Mouse (Mus musculus) thymus, postnatal 25 days (tissue): Measurements from ENCODE around the gene Mbd6.
A peak's percentile ranks its signal among the peaks of the same experiment; 100 is the strongest.

Experiments
- DNase-seq: peaks from one replicate; pipeline ENCODE4 v3.0.0; 2022

Gene Mbd6

DNA sequence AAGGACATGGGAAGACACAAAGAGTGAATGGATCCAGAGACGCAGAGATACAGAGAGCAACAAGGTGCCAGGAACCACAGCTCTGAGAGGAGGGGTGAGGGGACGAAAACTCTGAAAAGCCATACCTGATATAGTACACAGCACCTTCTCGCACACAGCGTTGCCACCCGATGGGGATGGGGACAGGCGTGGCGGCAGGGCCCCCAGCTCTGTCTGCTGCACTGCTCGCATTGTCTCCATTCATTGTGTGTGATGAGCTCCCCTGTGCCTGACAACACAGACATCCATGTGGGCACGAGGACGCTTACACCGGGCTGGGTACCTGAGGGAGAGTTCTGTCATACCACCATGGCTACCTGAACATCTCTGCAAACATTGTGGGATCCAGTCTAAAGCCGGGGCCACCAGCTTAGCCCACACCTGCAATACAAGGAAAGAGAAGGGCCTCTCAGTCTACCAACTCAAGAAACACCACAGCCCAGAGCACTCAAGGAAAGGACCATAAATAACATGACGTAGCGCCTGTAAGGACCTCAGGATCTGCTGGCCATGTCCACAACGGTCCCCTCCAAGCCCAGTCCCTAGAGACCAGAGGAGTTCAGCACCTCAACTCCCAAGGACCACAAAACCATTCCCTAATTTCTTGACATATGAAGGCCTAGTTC lies 1.4 kb downstream of the Mbd6 start:
- no peak for DNase-seq

DNA sequence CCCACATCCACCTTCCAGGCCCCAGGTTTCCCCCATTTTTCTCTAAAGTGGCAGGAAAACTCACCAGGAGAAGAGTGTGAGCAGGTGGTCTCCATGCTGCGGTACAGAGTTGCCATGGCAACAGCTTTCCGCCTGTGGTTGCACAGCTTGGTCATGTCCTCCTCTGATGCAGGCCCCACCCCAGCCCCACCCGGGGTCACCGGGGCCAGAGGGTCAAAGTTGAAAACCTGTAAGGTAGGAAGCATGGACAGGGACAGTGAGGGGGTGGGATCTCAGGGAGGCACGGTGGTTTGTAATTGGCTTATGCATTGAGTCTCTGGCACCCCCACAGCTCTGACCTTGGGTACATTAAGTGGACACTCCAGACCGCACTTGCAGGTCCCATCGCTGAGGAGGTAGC lies 2.1 kb downstream of the Mbd6 start:
- DNase-seq: no peak

DNA sequence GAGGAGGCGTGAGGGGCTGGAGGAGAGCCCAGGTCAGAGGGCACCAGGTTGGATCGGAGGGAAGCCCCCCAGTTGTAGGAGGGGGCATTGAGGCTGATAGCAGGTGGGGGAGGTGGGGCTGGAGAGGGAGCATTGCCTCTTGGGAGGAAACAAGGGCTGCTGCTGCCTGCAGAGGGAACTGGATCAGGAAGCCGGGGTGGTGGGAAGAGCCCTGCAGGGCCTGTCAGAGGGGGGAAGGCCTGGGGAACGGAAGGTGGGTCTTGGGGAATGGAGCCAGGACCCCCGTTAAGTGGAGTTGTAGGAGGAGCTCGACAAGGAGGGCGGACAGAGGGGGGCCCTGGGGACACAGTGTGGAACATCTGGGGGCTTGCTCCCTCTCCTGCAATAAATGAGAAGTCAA lies 2.6 kb downstream of the Mbd6 start:
- no peak for DNase-seq

DNA sequence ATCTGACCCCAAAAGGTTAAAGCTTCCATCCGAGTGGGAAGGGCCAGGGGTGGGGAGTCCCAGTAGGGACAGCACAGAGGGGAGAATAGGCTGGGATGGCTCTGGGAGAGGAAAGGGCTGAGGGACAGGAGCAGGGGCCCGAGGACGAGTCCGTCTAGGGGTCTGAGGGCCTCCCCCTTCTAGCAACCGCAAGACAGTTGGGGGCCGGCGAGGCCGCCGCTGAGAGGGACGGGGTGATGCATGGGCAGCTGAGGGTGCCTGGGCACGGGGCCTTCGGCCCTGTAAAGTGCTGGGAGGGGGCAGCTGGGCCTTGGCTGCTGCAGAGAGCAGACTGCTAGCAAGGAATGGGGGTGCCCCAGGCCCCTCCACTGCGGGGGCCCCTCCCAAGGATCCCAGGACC lies 3.2 kb downstream of the Mbd6 start:
- DNase-seq: no peak

DNA sequence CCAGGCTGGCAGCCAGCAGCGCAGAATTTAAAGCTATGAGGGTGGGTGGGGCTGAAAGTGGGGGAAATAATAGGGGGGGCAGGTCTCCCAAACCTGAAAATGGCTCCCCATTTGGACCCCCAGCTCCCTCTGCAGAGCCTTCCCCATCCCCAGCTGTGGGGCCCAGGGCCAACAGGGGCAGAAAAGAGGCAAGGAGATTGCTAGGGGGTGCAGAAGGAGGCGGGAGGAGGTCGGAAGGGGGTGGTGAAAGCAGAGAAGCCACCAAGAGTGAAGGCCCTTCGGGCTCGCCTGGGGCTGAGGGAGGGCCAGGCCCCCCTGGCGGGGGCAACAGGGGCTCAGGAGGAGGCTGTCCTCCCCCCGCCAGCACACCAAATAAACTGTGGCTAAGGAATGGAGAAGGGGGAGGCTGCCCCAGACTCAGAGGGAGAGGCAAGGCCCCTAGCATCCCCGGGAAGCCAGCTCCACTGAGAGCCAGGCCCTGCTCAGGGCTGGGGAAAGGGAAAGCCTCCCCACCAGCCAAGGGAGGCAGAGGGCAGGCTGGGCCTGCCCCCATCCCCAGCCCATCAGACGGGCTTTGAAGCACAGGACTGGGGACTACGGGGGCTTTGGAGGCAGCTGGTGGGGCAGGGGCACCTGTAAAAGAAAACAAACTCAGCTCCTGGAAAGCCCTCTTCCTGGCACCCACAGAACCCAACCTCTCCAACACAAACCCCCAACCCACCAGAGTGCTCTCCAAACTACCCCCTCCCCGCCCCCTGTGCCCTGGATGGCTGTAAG lies 3.9 kb downstream of the Mbd6 start:
- DNase-seq: no peak

DNA sequence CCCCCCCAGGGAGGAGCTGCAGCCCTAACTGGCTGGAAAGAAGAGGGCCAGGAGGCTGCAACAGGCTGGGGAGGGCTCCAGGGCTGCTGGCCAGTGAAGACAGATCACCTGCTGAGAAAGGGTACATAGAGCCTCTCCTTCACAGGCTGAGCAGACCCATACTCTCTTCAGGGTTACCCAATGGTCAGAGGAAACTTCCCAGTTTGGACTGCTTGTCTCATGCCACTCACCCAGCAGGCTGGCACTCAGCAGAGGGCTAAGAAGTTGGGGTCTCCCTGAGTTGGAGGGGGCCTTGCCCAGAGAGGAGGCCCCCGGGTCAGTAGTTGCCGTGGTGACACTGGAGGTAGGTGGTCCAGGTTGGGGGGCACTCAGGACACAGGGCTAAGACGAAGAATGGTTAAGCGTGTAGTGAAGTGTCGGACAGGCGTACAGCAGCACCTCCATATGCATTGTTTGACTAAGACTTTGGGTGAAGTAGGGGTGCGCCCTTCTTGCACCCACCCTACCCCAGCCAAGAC lies 4.7 kb downstream of the Mbd6 start:
- no peak for DNase-seq

DNA sequence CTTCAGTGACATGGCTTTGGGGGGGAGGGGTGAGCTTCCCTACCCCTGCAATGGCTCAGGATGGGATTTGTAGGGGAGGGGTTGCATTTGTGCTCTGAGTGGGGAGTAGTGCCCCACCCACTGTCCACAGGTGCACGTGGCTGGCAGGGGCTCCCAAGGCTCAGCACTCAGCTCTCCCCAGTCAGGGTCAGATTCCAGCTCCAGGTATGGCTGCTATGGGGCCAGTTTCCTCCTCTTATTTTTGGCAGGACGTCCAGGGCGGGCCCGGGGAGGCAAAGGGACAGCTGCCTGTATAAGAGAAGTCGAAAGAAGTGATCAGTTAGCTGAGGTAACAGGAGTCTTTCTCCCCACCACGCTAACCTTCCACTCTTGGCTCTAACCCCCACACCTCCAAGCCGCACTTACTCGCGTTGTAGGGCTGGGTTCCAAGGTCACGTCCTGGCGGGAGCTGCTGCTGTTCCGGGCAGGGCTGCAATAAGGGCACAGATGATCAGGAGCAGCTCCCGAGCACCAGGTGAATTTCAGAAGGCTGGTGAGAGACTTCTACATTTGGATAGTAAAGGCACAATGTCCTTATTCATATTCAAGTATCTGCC lies 6.1 kb downstream of the Mbd6 start:
- no peak for DNase-seq

DNA sequence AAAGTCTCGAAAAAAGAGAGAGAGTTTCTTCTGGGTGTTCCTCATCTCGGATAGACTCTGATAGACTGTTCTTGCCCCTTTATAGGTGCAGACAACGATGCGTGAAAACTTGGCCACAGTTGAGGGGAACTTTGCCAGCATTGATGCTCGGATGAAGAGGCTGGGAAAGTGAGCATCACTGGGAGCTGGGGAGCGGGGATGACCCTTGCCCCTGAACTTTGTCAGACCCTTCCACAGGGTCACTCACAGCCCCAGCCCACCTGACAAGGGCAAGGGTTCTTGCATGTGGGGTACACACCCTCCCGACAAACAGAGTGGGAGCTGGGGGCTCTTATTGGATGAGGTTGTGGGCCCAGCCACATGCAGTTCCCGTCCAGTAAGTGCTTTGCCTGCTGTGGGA lies 7.5 kb downstream of the Mbd6 start:
- DNase-seq: no peak

DNA sequence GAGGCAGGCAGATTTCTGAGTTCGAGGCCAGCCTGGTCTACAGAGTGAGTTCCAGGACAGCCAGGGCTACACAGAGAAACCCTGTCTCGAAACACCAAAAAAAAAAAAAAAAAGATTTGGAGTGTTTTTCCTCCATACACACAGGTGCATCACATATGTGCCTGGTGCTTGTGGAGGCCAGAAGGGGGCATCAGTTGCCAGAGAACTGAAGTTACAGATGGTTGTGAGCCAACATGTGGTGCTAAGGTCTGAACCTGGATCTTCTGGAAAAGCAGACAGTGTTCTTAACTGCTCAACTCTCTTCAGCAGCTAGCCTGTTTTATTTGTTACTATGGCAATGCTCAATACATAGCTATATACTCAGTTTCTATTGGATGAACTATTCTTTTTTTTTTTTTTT lies 9.1 kb downstream of the Mbd6 start:
- DNase-seq: no peak

DNA sequence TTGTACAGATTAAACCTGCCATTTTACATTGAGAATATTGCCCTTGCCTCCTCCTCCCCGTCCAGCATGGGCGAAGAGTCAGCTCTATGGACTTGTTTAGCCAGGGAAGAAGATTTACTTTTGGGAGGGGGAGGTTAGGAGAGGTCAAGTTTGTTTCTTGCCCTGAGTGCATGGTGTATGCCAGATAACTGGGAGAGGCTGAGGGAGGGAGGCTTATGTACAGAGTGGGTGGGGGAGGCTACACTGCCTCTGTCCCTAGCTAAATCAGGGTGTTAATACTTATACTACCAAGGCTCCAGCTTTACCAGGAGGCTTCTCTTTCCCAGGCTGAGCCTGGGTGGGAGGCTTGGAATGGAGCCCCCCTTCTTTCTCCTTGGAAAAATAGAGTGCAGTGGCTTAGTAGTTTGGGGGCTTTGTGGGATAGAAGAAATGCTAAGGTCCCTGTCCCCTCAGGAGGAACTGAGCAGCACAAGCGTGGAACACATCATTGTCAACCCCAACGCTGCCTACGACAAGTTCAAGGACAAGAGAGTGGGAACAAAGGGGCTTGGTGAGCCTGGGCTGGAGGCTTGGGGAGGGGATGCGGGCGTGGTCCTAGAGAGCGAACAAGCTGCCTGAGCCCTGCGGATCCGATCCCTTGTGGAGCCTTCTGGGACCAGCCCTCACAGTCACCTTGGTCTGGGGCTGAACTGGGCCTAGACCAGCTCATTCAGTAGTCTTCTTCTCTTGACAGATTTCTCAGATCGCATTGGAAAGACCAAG lies 14.4 kb downstream of the Mbd6 start:
- DNase-seq: no peak

DNA sequence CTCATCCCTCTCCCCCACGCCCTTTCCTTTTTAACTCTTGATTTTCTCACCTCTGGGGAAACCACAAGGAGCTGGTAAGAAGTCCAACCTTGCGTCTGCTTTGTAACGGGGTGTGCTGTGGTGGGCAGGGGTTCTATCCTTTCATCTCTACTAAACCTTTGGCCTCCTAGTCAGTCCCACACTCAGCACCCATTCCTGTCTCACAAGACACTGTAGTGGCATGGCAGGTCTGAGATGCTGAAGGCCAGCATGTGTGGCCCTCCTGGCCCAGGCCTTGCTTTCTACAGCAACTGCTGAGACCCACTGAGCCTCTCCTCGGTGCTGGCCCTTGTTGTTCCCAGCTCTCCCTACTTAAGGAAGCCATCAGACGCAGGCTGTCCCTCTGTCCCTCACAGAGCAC lies 16.4 kb downstream of the Mbd6 start:
- no peak for DNase-seq

DNA sequence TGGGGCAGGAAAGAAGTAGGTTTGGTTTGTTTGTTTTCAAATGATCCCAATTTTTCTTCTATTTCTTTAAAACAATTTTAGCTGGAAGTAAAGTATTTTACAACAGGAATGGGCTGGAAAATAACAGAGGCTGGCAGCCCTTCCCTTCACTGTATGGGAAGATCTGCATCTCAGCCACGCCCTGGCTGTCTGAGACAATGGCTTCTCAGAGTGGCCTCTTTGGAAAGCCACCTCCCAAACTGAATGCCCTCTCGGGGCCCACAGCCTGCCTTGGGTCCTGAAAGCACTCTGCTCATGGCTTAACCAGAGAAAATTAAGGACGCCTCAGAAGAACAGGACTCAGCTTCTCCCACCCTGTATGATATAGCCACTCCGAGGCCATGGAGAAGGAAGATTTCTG lies 18.9 kb downstream of the Mbd6 start:
- DNase-seq: no peak

DNA sequence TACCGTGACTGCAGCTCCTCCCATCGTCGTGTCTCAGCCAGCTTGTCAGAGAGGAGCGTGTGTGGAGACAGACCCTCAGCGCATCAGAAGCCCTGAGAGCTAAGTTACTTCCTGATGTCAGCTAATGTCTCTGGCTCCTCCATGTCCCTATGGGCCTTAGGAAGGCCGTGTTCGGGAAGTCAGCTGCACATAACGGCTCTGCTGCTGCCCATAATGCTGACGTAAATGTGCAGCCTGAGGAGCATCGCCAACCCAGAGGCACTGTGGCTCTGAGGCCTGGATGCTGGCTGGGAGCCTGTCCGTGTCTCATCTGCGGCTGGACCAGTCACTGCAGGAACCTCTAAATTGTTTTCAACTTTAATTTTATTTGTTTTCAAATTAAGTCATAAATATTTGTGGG lies 19.8 kb downstream of the Mbd6 start:
- DNase-seq: no peak

DNA sequence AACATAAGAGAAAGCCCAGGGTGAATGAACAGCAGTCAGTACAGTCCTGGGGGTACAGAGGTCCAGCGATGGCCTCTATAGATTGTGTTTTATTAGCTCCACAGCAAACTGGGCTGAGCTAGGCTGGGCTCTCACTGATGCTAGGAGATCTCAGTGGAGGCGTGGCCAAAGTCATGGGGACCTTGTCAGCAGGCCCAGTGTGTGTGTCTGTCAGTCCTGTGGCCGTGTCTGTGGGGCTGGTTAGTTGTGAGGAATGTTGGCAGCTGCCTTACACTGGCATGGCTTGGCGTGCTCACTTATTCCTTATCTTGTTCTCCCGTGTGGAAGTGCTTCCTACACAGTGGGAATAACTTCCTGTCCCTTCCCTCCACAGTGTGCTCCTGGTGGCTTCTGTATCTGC lies 20.4 kb downstream of the Mbd6 start:
- DNase-seq: no peak

DNA sequence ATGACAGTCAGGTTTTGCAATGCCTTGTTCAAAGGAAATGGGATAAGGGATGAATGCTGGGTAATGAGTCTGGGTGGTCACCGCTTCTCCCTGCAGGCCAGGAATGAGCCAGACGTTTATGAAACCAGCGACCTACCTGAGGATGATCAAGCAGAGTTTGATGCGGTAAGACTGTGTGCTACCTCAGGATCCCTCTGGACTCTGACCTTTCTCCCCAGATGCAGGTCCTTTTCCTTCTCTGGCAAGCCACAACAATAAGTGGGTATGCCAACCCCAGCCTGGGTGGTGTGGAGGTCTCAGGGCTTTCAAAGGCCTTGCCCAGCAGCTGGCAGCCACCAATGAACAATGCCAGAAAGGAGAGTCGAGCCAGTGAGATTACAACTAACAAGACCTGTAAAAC lies 21.5 kb downstream of the Mbd6 start:
- DNase-seq: no peak

DNA sequence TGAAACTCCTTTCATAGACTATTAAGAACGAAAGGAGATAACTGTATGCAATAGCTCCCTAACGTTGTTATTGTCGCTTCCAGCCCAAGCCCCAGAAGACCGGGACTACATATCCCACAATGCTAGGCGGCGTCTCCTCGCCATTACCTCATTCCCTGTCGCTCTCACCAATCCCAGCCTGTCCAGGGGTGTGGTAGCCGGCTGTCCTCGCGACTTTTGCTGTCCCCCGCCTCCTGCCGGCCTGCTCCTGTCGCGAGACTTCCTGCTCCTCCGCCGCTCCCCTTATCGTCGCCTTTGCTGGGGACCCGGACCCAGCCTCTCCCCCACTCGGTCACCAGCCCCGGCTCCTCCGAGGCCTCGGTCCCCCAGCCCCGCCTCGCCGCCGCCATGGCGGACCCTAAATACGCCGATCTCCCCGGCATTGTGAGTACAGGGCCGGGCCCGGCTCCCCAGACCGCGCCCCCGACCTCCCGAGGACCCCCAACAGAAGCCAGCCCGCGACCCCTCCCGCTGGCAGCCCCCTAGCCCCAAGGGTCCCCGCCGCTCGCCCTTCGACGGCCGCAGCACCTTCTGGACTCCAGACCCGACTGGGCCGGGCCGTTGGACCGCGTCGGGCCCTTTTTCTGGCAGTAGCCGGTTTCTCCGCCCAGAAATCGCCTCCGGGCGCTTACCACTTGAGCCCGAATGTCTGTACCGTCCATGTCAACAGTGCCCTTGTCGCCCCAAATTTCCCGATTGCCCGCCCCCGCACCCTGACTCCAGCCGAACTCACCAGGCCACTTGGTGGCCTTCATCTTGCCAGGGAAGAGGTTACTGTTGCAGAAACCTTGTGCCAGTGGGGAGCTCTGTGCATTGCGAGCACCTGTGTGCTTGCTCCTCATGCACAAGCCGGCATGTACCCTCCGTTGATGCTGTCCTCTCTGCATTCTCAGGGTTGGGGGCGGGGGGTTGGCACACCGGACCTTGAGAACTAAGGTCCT lies 22.4 kb downstream of the Mbd6 start, which contains the start of gene Dctn2:
Dctn2 (plus strand) TSS at position 257 of the 980 bp plus-strand sequence.
- DNase-seq: peak; percentile 89

DNA sequence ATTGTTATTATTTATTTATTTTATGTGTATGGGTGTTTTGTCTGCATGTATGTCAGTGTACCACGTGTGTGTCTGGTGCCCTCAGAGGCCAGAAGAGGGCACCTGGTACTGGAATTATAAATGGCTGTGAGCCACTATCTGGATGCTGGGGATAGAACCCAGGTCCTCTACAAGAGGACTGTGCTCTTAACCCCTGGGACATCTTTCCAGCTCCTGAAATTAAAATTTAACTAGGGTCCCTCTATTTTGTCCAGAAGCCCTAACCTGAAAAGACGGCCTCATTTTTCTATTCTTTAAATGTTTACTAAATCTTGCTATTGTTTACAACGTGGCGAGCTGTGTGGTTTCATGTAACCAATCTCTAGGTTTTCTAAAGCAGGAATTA lies 23.1 kb downstream of the Mbd6 start:
- no peak for DNase-seq

DNA sequence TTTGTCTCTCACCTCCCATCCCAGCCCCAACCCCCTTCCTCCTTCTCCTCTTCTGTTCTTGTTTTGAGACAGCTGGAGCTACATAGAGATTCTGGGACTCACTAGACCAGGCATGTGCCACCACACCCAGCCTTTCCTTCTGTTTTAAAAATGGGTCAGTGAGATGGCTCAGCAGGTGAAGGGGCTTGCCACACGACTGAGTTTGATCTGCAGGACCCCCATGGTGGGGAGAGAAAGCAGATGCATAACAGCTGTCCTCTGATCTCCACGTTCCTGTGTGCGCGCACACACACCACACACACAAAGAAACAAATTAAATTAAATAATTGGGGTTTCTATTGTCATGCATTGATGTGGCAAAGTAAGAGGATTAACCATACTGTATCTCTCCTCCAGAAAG lies 23.8 kb downstream of the Mbd6 start:
- DNase-seq: no peak

DNA sequence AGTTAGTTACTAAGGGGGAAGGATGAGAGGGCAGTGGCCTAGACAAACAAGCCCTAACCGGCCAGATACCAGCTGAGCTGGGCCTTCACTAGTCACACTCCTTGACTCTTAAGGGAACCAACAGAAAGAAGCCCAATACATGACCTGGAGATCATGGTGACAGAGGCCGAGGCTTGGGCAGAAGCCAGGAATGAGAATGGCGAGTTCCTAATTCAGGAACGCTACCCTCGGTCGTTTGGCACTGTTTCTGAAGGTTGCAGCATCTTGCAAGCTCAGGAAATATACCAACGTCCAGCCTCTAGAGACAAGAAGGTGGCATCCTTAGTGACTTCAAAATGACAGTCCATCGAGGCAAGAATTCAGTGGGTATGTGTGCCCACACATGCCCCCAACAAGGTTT lies 24.5 kb downstream of the Mbd6 start:
- DNase-seq: no peak

DNA sequence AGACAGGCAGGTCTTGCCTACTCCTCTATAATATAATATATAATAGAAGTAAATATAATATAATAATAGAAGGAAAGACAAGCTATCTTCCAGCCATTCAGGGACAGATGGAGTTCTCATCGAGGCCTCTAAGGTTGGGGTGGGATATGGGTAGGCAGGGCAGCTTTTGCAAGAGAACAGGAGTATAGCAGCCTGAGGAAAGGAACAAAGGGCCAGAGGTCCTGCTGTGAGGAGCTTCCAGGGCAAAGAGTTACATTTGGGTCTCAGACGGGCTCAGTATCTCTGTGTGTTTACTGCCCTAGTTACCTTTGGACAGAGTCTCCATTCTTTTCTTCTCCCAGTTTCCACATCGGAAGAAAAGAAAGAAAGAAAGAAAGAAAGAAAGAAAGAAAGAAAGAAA lies 25.2 kb downstream of the Mbd6 start:
- DNase-seq: no peak

DNA sequence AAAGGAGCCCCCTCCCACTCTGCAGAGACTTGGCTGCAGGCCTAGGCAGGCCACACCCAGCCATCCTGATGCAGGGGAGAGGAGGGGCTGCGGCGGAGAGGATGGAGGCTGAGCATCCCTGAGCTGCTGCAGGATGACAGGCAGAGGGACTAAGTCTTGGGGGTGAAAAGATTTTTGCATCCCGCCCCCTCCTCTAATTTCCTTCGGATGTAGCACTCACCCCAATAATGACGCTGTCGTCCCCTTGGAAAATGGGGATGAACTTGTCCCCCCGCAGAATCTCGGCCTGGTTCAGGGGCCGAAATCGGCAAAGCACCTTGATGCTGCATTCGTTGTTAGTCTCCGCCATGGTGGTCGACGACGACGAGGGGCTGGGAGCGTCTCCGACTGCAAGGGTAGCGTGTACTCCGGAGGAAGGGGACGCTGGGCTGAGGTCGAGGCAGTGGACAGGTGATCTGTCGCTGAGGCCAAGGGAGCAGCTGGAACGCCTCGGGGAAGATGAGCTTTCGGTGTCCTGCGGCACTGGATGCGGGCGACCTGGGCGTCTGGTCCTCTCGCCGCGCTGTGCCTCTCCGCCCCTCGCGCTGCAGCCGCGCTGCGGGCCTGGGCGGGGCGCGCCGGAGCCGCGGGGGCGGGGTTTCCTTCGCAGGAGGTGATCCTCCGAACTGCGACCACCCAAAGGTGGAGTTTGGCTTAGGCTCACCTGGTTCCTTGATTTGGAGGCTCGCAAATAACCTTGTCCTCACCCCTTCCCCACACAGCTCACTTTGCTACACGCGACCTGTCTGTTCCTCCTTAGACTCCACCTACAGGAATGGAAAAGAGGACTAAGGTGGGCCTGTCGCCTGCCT lies 26.0 kb downstream of the Mbd6 start, which contains the start of gene Kif5a:
Kif5a (minus strand) TSS at position 801 of the 851 bp plus-strand sequence.
- DNase-seq: peak; percentile 58
